Mouse (Mus musculus): ENCODE results near the gene Gpr61.

DNA sequence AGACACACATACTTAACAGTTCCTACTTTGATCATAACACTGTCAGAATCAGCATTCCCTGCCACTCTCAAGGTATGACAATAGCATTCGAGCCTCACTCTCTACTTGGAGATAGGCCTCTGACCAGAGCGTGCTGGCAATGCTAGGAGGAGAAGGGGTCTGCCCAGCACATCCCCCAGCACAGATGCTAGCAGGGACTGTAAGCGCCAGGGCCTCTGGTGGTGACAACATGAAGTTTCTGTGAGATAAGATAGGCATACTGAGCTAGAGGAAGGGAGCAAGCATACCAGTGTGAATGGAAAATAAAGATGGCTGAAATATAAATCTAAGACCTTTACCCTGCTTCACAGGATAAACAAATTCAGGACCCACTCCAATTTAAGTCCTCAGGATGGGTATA, 49.4 kb downstream of the Gpr61 start:
- TF ChIP-seq EP300 (IDR thresholded peaks at IDR 0.05; ENCODE audit: low read depth) (no peak), CTCF (IDR thresholded peaks at IDR 0.05; ENCODE audit: low read depth) (peak; percentile 28; the same call in 1 of the 2 replicates)
